Mouse (Mus musculus): Measurements from ENCODE around the gene Cct4. TPM values are rescaled to one million over a fixed set of nuclear protein-coding genes. Genes with fewer than 3 reads are reported as not detected.

Gene Cct4
- polyA plus RNA-seq, 1 experiment from 2014 or later: 123 TPM

DNA sequence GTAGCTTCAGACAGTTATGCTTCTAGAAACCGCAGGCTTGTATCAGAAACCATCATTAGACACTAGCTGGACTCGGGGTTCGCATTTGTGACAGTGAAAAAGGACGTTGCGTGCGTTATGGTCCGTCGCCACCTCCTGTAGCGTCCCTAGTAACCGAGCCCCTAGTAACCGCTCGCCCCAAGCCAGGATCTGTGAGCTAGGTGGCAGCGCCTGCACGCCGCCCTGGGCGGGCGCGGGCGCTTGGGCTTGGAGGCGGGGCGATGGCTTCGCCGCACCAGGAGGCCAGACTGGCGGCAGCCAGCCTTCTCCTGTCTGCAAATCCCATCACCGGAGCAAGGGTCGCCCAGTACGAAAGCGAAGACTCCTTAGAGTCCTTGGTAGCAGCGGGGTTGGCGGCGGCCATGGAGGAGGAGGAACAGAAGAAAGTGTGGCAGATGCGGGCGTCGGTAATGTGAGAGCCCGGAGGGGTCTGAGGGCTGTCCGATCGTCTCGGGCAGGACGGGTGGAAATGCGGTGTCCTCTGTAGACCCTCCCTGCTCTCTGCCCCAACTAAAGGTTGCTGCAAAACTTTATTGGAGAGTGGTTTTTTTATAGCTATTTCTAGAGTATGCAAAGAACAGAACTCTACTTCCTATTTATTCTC, 18.0 kb downstream of the Cct4 start:
- H3K9me3 ChIP-seq (replicated peaks): no peaks in the 10 kb centered on the region
- H3K4me2 ChIP-seq: peak overlapping the region; percentile 90
- under 1% methylated on average over 40 of the region's 40 CpGs for WGBS (ENCODE audit: insufficient replicate concordance)
- peak overlapping the region; percentile 75 for H3K9ac ChIP-seq
- peak; percentile 80 for ATAC-seq (ENCODE audit: insufficient read depth)
- no peaks in the 10 kb centered on the region for H3K27me3 ChIP-seq
- H3K4me1 ChIP-seq (replicated peaks): peaks cover 25% of the 10 kb centered on the region
- peak overlapping the region; percentile 65 for H3K4me3 ChIP-seq (replicated peaks)
- H3K27ac ChIP-seq (replicated peaks): peak overlapping the region; percentile 90
- H3K36me3 ChIP-seq (replicated peaks): peaks cover 20% of the 10 kb centered on the region

GRCm38 (mm10) chr11:23008824-23009200, 18.5 kb downstream of the Cct4 start:
- H3K9me3 ChIP-seq (replicated peaks): no peaks in the 10 kb centered on the region
- peak overlapping the region; percentile 75; the same call in 1 of the 2 replicates for H3K9ac ChIP-seq
- H3K4me2 ChIP-seq: peak overlapping the region; percentile 90
- peak overlapping the region; percentile 65 for H3K4me3 ChIP-seq (replicated peaks)
- peaks cover 14% of the 10 kb centered on the region for H3K36me3 ChIP-seq (replicated peaks)
- H3K27me3 ChIP-seq: no peaks in the 10 kb centered on the region
- WGBS (ENCODE audit: insufficient replicate concordance): 18% methylated on average over 4 of the region's 4 CpGs
- 0 out of 2 replicates have a peak overlapping the region, but pooled peaks have one; percentile 90 for H3K27ac ChIP-seq (replicated peaks)
- peaks cover 25% of the 10 kb centered on the region for H3K4me1 ChIP-seq (replicated peaks)
- no peak for ATAC-seq (ENCODE audit: insufficient read depth)

- ATAC-seq (ENCODE audit: insufficient read depth): no peak
- no peak overlapping the region for H3K4me3 ChIP-seq (replicated peaks)
- no peaks in the 10 kb centered on the region for H3K9me3 ChIP-seq (replicated peaks)
- no peak overlapping the region for H3K9ac ChIP-seq
- no peak overlapping the region for H3K4me2 ChIP-seq
- 55% methylated on average over 1 of the region's 1 CpGs for WGBS (ENCODE audit: insufficient replicate concordance)
- no peak overlapping the region for H3K27ac ChIP-seq (replicated peaks)
- no peaks in the 10 kb centered on the region for H3K27me3 ChIP-seq
- peaks cover 12% of the 10 kb centered on the region; the same call in 1 of the 2 replicates for H3K4me1 ChIP-seq (replicated peaks)
- no peaks in the 10 kb centered on the region for H3K36me3 ChIP-seq (replicated peaks)
Measured at GRCm38 (mm10) chr11:23013096-23013495, 22.8 kb downstream of the Cct4 start.

- ATAC-seq (ENCODE audit: insufficient read depth): no peak
- H3K4me1 ChIP-seq (replicated peaks): peaks cover 8% of the 10 kb centered on the region; the same call in 1 of the 2 replicates
- H3K36me3 ChIP-seq (replicated peaks): no peaks in the 10 kb centered on the region
- no peaks in the 10 kb centered on the region for H3K9me3 ChIP-seq (replicated peaks)
- H3K4me2 ChIP-seq: no peak overlapping the region
- no peak overlapping the region for H3K9ac ChIP-seq
- H3K27ac ChIP-seq (replicated peaks): no peak overlapping the region
- no peaks in the 10 kb centered on the region for H3K27me3 ChIP-seq
- 78% methylated on average over 4 of the region's 4 CpGs for WGBS (ENCODE audit: insufficient replicate concordance)
- H3K4me3 ChIP-seq (replicated peaks): no peak overlapping the region
Measured at GRCm38 (mm10) chr11:23013580-23014294, 23.4 kb downstream of the Cct4 start.

- ATAC-seq (ENCODE audit: insufficient read depth): no peak
- Histone ChIP-seq H3K4me1 (replicated peaks) (no peaks in the 10 kb centered on the region), H3K9ac (no peak overlapping the region), H3K4me3 (replicated peaks) (no peak overlapping the region), H3K27me3 (no peaks in the 10 kb centered on the region), H3K9me3 (replicated peaks) (no peaks in the 10 kb centered on the region), H3K27ac (replicated peaks) (no peak overlapping the region), H3K36me3 (replicated peaks) (no peaks in the 10 kb centered on the region), H3K4me2 (no peak overlapping the region)
- WGBS (ENCODE audit: insufficient replicate concordance): 65% methylated on average over 6 of the region's 6 CpGs
Measured at GRCm38 (mm10) chr11:23014996-23015395, 24.7 kb downstream of the Cct4 start.

DNA sequence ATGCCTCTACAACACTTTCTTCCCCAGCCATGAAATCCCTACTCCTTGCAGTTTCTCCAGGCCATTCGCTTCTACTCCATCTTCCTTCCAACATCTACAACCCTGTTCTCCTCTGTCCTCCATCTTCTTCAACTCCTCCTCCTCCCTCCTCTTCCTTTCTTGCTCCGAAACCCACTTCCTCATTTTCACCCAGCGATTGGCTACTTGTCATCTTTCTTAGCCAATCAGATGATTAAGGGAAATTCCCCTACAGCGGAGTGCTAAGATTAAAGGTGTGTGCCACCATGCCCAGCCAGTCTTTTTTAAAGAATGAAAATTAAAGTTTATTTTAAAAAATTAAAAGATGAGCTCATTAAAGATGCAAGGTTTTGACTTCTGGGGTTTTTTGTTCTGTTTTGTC, 27.6 kb downstream of the Cct4 start:
- no peak overlapping the region for H3K4me2 ChIP-seq
- H3K4me1 ChIP-seq (replicated peaks): no peaks in the 10 kb centered on the region
- no peak overlapping the region for H3K9ac ChIP-seq
- no peak overlapping the region for H3K4me3 ChIP-seq (replicated peaks)
- H3K27ac ChIP-seq (replicated peaks): no peak overlapping the region
- H3K27me3 ChIP-seq: no peaks in the 10 kb centered on the region
- WGBS (ENCODE audit: insufficient replicate concordance): 61% methylated on average over 4 of the region's 4 CpGs
- H3K9me3 ChIP-seq (replicated peaks): no peaks in the 10 kb centered on the region
- no peak for ATAC-seq (ENCODE audit: insufficient read depth)
- no peaks in the 10 kb centered on the region for H3K36me3 ChIP-seq (replicated peaks)

GRCm38 (mm10) chr11:23020116-23020770, 29.9 kb downstream of the Cct4 start:
- no peak overlapping the region for H3K27ac ChIP-seq (replicated peaks)
- no peak overlapping the region for H3K4me3 ChIP-seq (replicated peaks)
- H3K4me1 ChIP-seq (replicated peaks): no peaks in the 10 kb centered on the region
- no peak for ATAC-seq (ENCODE audit: insufficient read depth)
- H3K36me3 ChIP-seq (replicated peaks): no peaks in the 10 kb centered on the region
- no peaks in the 10 kb centered on the region for H3K9me3 ChIP-seq (replicated peaks)
- H3K4me2 ChIP-seq: no peak overlapping the region
- no peaks in the 10 kb centered on the region for H3K27me3 ChIP-seq
- WGBS (ENCODE audit: insufficient replicate concordance): 65% methylated on average over 24 of the region's 24 CpGs
- no peak overlapping the region for H3K9ac ChIP-seq

- no peaks in the 10 kb centered on the region for H3K27me3 ChIP-seq
- H3K4me1 ChIP-seq (replicated peaks): no peaks in the 10 kb centered on the region
- H3K36me3 ChIP-seq (replicated peaks): no peaks in the 10 kb centered on the region
- H3K27ac ChIP-seq (replicated peaks): no peak overlapping the region
- ATAC-seq (ENCODE audit: insufficient read depth): no peak
- no peak overlapping the region for H3K9ac ChIP-seq
- H3K9me3 ChIP-seq (replicated peaks): no peaks in the 10 kb centered on the region
- H3K4me2 ChIP-seq: no peak overlapping the region
- no peak overlapping the region for H3K4me3 ChIP-seq (replicated peaks)
- WGBS (ENCODE audit: insufficient replicate concordance): 82% methylated on average over 14 of the region's 14 CpGs
Measured at GRCm38 (mm10) chr11:23020841-23021240, 30.5 kb downstream of the Cct4 start.

GRCm38 (mm10) chr11:23023155-23023554, 32.8 kb downstream of the Cct4 start:
- H3K27me3 ChIP-seq: no peaks in the 10 kb centered on the region
- 88% methylated on average over 2 of the region's 2 CpGs for WGBS (ENCODE audit: insufficient replicate concordance)

DNA sequence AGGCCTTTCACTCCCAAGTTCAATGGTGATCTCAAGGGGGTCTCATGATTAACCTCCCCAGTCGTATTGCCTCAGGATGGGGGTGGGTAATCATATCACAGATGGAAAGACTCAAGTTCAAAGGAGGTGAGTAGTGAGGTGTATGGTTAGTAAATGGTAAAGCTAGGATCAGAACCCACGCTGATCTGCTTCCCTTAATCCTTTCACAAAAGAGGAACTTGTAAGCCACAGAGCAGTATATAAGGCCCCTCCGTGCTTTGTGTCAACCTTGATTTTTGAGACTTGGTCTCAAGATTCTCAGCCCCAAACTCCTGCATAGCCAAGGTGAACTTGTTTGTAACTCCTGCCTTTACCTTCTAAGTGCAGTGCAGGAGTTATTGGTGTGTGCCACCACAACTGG, 33.9 kb downstream of the Cct4 start:
- no peaks in the 10 kb centered on the region for H3K9me3 ChIP-seq (replicated peaks)
- 26% methylated on average over 3 of the region's 3 CpGs for WGBS (ENCODE audit: insufficient replicate concordance)
- no peak overlapping the region for H3K9ac ChIP-seq
- no peak overlapping the region for H3K4me2 ChIP-seq
- no peak overlapping the region for H3K4me3 ChIP-seq (replicated peaks)
- no peaks in the 10 kb centered on the region for H3K36me3 ChIP-seq (replicated peaks)
- H3K4me1 ChIP-seq (replicated peaks): no peaks in the 10 kb centered on the region
- no peak overlapping the region for H3K27ac ChIP-seq (replicated peaks)
- no peaks in the 10 kb centered on the region for H3K27me3 ChIP-seq
- no peak for ATAC-seq (ENCODE audit: insufficient read depth)

More at GRCm38 (mm10) chr11:23023155-23023554, 32.8 kb downstream of the Cct4 start:
- no peak overlapping the region for H3K4me2 ChIP-seq
- H3K4me1 ChIP-seq (replicated peaks): no peaks in the 10 kb centered on the region
- H3K36me3 ChIP-seq (replicated peaks): no peaks in the 10 kb centered on the region
- no peaks in the 10 kb centered on the region for H3K9me3 ChIP-seq (replicated peaks)
- ATAC-seq (ENCODE audit: insufficient read depth): no peak
- H3K4me3 ChIP-seq (replicated peaks): no peak overlapping the region
- H3K27ac ChIP-seq (replicated peaks): no peak overlapping the region
- no peak overlapping the region for H3K9ac ChIP-seq

DNA sequence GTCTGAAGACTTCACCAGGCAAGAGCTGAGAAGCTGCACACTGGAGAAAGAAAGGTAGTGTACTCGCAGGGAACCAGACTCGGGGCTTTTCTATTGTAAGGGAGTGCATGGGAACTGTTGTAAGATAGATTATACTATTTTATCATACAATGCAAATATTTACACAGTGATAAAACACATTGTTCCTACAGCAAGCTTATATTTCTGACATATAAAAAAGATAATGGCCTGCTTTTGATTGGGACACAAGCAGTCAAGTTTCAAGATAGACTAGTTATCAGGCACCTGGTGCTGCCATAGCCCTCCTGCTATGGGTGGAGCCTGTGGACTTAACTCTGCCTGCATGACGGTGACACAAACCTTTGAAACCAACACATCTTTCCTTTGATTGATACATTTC, 38.6 kb downstream of the Cct4 start:
- ATAC-seq (ENCODE audit: insufficient read depth): no peak
- Histone ChIP-seq H3K27ac (replicated peaks) (no peak overlapping the region), H3K27me3 (no peaks in the 10 kb centered on the region), H3K4me3 (replicated peaks) (no peak overlapping the region), H3K9ac (no peak overlapping the region), H3K4me2 (no peak overlapping the region), H3K36me3 (replicated peaks) (no peaks in the 10 kb centered on the region), H3K9me3 (replicated peaks) (no peaks in the 10 kb centered on the region), H3K4me1 (replicated peaks) (no peaks in the 10 kb centered on the region)
- WGBS (ENCODE audit: insufficient replicate concordance): 15% methylated on average over 3 of the region's 3 CpGs
